Mouse (Mus musculus): ENCODE results near the gene Gm8356. TPM values are rescaled to one million over a fixed set of nuclear protein-coding genes. Genes with fewer than 3 reads are reported as not detected.
"Not testable (repeated sequence)": the region's sequence is repeated elsewhere in the genome, so short reads cannot be mapped to it uniquely, and the experiment has no call there.

The Gm8356 gene
- polyA plus RNA-seq (2015; fragmentation: Nextera tagmentation; extraction: Ambion mirVana) = not detected in 2 replicates

DNA sequence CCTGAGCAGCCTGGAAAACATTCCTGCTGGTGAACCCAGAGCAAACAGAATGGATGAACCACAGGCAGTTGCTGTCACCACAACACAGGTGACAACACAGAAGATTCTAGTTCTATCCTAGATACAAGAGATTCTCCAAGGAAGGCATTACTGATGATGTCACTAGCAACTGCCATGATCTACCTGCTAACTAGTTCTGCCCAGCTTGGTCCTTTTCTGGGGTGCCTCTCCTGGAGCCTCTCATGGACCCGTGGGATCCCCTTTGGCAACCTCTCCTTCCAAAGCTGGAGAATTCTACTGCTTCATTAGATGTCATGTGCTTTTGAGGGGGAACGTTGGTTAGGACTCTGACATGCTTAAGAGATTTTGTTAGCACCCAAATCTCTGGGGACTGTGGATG lies at the start of gene Gm8356:
Gene Gm8356 (minus strand): TSS at position 101 of the 400 bp plus-strand sequence.
- not testable (repeated sequence) for H3K4me2 ChIP-seq; H3K9me3 ChIP-seq; H3K4me1 ChIP-seq (replicated peaks); H3K27ac ChIP-seq; H3K36me3 ChIP-seq; H3K27me3 ChIP-seq; H3K4me3 ChIP-seq; ATAC-seq (ENCODE audit: low FRiP score); H3K9ac ChIP-seq
- WGBS = 83% methylated on average over 1 of the region's 2 CpGs

DNA sequence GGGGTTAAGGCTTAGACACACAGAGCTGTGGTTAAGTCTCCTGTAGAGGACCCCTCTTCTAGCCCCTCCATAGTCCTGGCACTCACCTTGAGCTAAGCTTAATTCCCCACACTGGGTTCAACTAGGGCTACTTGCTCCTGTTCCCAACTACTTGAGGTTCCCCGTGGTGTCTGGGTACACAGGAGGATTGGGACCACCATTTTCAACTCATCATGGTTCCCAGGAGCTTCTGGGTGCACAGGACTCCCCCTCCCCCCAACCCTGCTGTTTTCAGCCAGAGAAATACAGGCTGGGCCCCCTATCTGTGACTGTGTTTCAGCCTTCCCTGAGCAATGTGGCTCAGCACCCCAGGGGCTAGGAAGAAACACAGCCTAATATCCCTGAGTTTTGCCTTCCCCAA lies 50.8 kb downstream of the Gm8356 start:
- WGBS = 33% methylated on average over 1 of the region's 1 CpGs
- H3K27ac ChIP-seq; H3K4me3 ChIP-seq; H3K9ac ChIP-seq; H3K36me3 ChIP-seq; H3K4me1 ChIP-seq (replicated peaks); H3K27me3 ChIP-seq; H3K9me3 ChIP-seq; ATAC-seq (ENCODE audit: low FRiP score); H3K4me2 ChIP-seq: not testable (repeated sequence)

DNA sequence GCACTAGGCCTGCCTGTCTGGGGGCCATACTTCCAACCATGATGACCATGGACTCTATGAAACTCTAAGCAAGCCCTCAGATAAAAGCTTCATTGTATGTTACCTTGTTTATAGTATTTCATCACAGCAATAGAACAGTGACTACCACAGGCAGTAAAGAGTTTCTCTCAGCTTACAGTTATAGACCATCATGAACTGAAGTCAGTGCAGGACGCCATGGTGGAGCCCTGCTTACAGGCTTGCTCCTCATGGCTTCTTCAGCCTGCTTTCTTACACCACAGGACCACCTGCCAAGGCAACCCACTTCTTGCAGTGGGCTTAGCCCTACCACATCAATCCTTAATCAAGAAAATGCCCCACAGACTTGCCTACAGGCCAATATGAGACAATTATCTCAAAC lies 51.5 kb downstream of the Gm8356 start:
- not testable (repeated sequence) for H3K4me2 ChIP-seq; ATAC-seq (ENCODE audit: low FRiP score); H3K9ac ChIP-seq; H3K9me3 ChIP-seq; H3K4me3 ChIP-seq; H3K27me3 ChIP-seq; H3K4me1 ChIP-seq (replicated peaks); H3K27ac ChIP-seq; H3K36me3 ChIP-seq
- WGBS = 75% methylated on average over 1 of the region's 1 CpGs

DNA sequence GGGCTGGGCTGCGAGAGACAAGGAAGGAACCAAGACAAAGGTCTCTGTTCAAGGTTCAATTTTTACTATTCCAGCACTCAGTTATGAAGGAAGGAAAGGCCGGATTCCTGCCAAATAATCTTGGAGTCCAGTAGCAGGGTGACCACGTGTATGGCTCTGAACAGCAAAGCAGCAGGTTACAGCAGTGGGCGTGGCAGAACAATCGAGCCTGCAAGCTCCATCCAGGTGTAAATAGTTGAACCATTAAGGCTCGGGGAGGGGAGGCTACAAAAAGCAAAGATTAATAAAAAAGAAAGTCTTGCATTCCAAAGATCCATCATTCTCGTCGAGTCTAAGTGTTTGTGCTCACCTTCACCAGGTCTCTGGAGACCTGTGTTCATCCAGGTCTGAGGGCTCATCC lies 55.0 kb downstream of the Gm8356 start:
- 80% methylated on average over 8 of the region's 8 CpGs for WGBS
- H3K4me3 ChIP-seq; H3K27ac ChIP-seq; H3K4me2 ChIP-seq; H3K9me3 ChIP-seq; H3K9ac ChIP-seq; H3K27me3 ChIP-seq; H3K36me3 ChIP-seq; H3K4me1 ChIP-seq (replicated peaks); ATAC-seq (ENCODE audit: low FRiP score): not testable (repeated sequence)

Other genes starting within 250 kb of the Gm8356 start
- not detected in 2 replicates for gene Gm21103, start 232.4 kb downstream of the Gm8356 start, polyA plus RNA-seq (2015; fragmentation: Nextera tagmentation; extraction: Ambion mirVana)
- gene Gm3618, start 193.6 kb downstream of the Gm8356 start, polyA plus RNA-seq (2015; fragmentation: Nextera tagmentation; extraction: Ambion mirVana) = not detected in 2 replicates
- 0.25 TPM in 1 of 2 replicates, not detected in the other for gene Gm16440, start 147.0 kb downstream of the Gm8356 start, polyA plus RNA-seq (2015; fragmentation: Nextera tagmentation; extraction: Ambion mirVana)
- 3.7 and 4.7 TPM in 2 replicates for gene Gm3591, start 124.8 kb downstream of the Gm8356 start, polyA plus RNA-seq (2015; fragmentation: Nextera tagmentation; extraction: Ambion mirVana)
- gene Gm3594, start 92.7 kb downstream of the Gm8356 start, polyA plus RNA-seq (2015; fragmentation: Nextera tagmentation; extraction: Ambion mirVana) = not detected in 2 replicates
- 0.38 and 0.74 TPM in 2 replicates for gene Gm3629, start 53.3 kb upstream of the Gm8356 start, polyA plus RNA-seq (2015; fragmentation: Nextera tagmentation; extraction: Ambion mirVana)
- gene Gm3460, start 85.1 kb upstream of the Gm8356 start, polyA plus RNA-seq (2015; fragmentation: Nextera tagmentation; extraction: Ambion mirVana) = 0.18 TPM in 1 of 2 replicates, not detected in the other
- gene Gm10251, start 146.9 kb upstream of the Gm8356 start, polyA plus RNA-seq (2015; fragmentation: Nextera tagmentation; extraction: Ambion mirVana) = not detected in 2 replicates
- gene Gm8050, start 183.0 kb upstream of the Gm8356 start, polyA plus RNA-seq (2015; fragmentation: Nextera tagmentation; extraction: Ambion mirVana) = 0.26 TPM in 1 of 2 replicates, not detected in the other
- gene Gm3636, start 205.0 kb upstream of the Gm8356 start, polyA plus RNA-seq (2015; fragmentation: Nextera tagmentation; extraction: Ambion mirVana) = 14.5 and 16.5 TPM in 2 replicates
- gene Gm8362, start 237.1 kb upstream of the Gm8356 start, polyA plus RNA-seq (2015; fragmentation: Nextera tagmentation; extraction: Ambion mirVana) = not detected in 2 replicates